ENCODE assay signal across 8 mouse cellular contexts in the genomic region with DNA sequence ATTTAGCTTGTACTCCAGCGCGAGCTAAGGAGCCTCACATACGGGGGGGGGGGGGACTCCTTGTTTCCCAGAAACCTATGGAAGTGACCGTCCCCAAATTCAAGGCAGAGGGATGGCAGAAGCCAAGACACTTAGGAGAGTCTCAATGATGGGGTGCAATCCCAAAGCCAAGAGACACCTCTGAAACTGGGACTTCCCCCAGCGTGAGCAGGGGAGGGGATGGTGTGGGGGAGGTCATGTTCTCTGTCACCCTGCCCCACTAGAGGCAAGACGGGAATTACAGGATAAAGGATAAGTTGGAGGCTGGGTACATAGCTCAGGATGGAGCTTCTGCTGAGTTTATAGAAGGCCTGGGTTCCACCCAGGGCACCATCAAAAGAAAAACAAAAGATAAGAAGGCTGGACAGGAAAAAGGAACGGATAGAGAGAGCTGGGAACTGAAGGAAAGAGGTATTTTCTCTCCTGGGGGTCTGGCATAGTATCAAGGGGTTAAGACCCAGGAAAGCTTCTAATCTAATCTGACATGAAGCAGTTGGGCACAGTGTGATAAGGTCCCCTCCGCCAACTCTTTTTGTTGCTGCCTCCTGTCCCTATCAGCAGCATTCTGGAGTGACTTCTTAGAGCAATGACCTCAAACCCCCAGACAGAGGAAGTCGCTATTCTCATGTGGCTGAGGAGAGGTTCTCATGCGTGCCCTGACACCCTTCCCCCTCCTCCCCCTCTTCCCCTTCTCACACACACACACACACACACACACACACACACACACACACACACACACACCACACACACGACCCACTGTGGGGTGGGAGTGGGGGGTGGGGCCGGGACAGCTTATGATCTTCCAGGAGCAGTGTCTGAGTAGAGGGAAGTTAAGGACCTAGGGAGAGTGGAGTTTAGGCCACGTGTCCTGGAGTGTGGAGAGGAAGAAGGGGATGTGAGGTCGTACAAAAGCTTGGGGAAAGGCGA. TPM values are rescaled to one million over a fixed set of nuclear protein-coding genes. Genes with fewer than 3 reads are reported as not detected.
DNase-seq lines count a peak whose midpoint lies in the region; ATAC-seq and TF ChIP-seq lines count a peak whose summit lies in the region.

No protein-coding gene starts in this region.

- H3K4me1 ChIP-seq in hindbrain, embryonic 12.5 days, result peaks cover 44% of the 10 kb centered on the region
- peaks cover 15% of the 10 kb centered on the region; the same call in 1 of the 2 replicates for H3K4me1 ChIP-seq in hindbrain, embryonic 14.5 days (replicated peaks; ENCODE audit: control insufficient read depth, insufficient read depth, low read length)
- H3K4me1 ChIP-seq in MEL (ENCODE audit: control insufficient read depth in 1 of 2, insufficient read depth in 2 of 2, low read length in 2 of 2), result peaks cover 16 to 49% of the 10 kb centered on the region in 2 experiments

- H3K9ac ChIP-seq in hindbrain, embryonic 12.5 days, result no peak overlapping the region
- H3K9ac ChIP-seq in hindbrain, embryonic 14.5 days, result no peak overlapping the region
- H3K9ac ChIP-seq in MEL (ENCODE audit: control insufficient read depth, low read depth, low read length, poor library complexity, severe bottlenecking), result peak overlapping the region; percentile 74

- TF ChIP-seq RAD21 in MEL (IDR thresholded peaks at IDR 0.05; ENCODE audit: low read depth, low read length), result no peak; the same call in 1 of the 2 replicates

- no peaks in the 10 kb centered on the region for H3K36me3 ChIP-seq in hindbrain, embryonic 12.5 days
- H3K36me3 ChIP-seq in hindbrain, embryonic 14.5 days (replicated peaks; ENCODE audit: control insufficient read depth, insufficient read depth), result no peaks in the 10 kb centered on the region
- peaks cover 0 to 25% of the 10 kb centered on the region in 2 experiments; a peak in 2 of 4 replicates for H3K36me3 ChIP-seq in MEL (ENCODE audit: control insufficient read depth in 1 of 2, insufficient read depth in 2 of 2, low read length in 2 of 2)

- WGBS in hindbrain, embryonic 12.5 days, result 21% methylated on average over 15 of the region's 15 CpGs
- 26% methylated on average over 15 of the region's 15 CpGs for WGBS in hindbrain, embryonic 14.5 days

- H3K9me3 ChIP-seq in hindbrain, embryonic 12.5 days (replicated peaks), result no peaks in the 10 kb centered on the region
- no peaks in the 10 kb centered on the region for H3K9me3 ChIP-seq in hindbrain, embryonic 14.5 days (ENCODE audit: control insufficient read depth, low read length)
- no peaks in the 10 kb centered on the region for H3K9me3 ChIP-seq in MEL (replicated peaks; ENCODE audit: insufficient read depth, low read length)

- TF ChIP-seq POLR2A in MEL (IDR thresholded peaks at IDR 0.05; ENCODE audit: control insufficient read depth in 1 of 2, insufficient read depth in 1 of 2, low read depth in 1 of 2, low read length in 2 of 2, poor library complexity in 1 of 2), result peak; percentile 65 to 68

- H3K4me3 ChIP-seq in hindbrain, embryonic 12.5 days, result no peak overlapping the region
- H3K4me3 ChIP-seq in hindbrain, embryonic 14.5 days (replicated peaks; ENCODE audit: low read length), result no peak overlapping the region
- peak overlapping the region; percentile 45 to 52 for H3K4me3 ChIP-seq in MEL (ENCODE audit: control insufficient read depth in 1 of 2, insufficient read depth in 1 of 2, low read depth in 2 of 2, low read length in 2 of 2)

- no peaks in the 10 kb centered on the region; the same call in 1 of the 2 replicates for H3K79me2 ChIP-seq in MEL (ENCODE audit: control insufficient read depth, insufficient read depth, low read length, poor library complexity)

- peak; percentile 98 to 99 for TF ChIP-seq EP300 in MEL (IDR thresholded peaks at IDR 0.05; ENCODE audit: low read depth in 1 of 2, low read length in 2 of 2)

- peaks cover 73% of the 10 kb centered on the region for H3K27me3 ChIP-seq in hindbrain, embryonic 12.5 days
- peaks cover 70% of the 10 kb centered on the region for H3K27me3 ChIP-seq in hindbrain, embryonic 14.5 days (ENCODE audit: control insufficient read depth, insufficient read depth, low read length)
- H3K27me3 ChIP-seq in MEL (ENCODE audit: control insufficient read depth in 1 of 2, insufficient read depth in 2 of 2, low read length in 2 of 2), result no peaks in the 10 kb centered on the region

- peak overlapping the region; percentile 19; the same call in 1 of the 2 replicates for H3K4me2 ChIP-seq in hindbrain, embryonic 12.5 days (replicated peaks)
- no peak overlapping the region for H3K4me2 ChIP-seq in hindbrain, embryonic 14.5 days (replicated peaks)

- DNase-seq in hindbrain, embryonic 14.5 days (ENCODE audit: low spot score), result no peak
- peak; percentile 99 for DNase-seq in MEL (ENCODE audit: low read depth, low spot score)
- DNase-seq in naive thymus-derived CD4-positive, alpha-beta T cell, adult 2 months (ENCODE audit: low read depth), result peak; percentile 81
- no peak for DNase-seq in frontal cortex, postnatal 10 days (ENCODE audit: low spot score in 2 of 2)
- DNase-seq in right cerebral cortex, adult 2 months (ENCODE audit: low spot score in 2 of 2), result no peak
- DNase-seq in gastrocnemius, adult 8-10 months (ENCODE audit: low spot score in 2 of 2), result no peak

- no peak for ATAC-seq in hindbrain, embryonic 12.5 days (ENCODE audit: low FRiP score)
- no peak for ATAC-seq in hindbrain, embryonic 14.5 days (ENCODE audit: low FRiP score)
- ATAC-seq in inflammation-experienced regulatory T-cells, adult 6 months, result peak; percentile 49

- no peak overlapping the region for H3K27ac ChIP-seq in hindbrain, embryonic 12.5 days
- no peak overlapping the region for H3K27ac ChIP-seq in hindbrain, embryonic 14.5 days
- H3K27ac ChIP-seq in MEL (ENCODE audit: control insufficient read depth, low read depth, low read length), result peak overlapping the region; percentile 97

- TF ChIP-seq CTCF in MEL (IDR thresholded peaks at IDR 0.05 in 2 of 3, conservative IDR thresholded peaks at IDR 0.05 in 1 of 3; ENCODE audit: control insufficient read depth in 1 of 3, insufficient read depth in 1 of 3, low read depth in 2 of 3, low read length in 3 of 3, poor library complexity in 1 of 3, severe bottlenecking in 1 of 3), result peak in 2 of 3 experiments; percentile 50 to 54; a peak in 4 of 6 replicates

TF ChIP-seq in MEL, 35 proteins besides CTCF, POLR2A, EP300 and RAD21 (continues in another document):
- TF ChIP-seq JUND (IDR thresholded peaks at IDR 0.05; ENCODE audit: low read depth, low read length) (peak; percentile 82), USF1 (IDR thresholded peaks at IDR 0.05; ENCODE audit: low read depth, low read length) (peak; percentile 86), ELF1 (IDR thresholded peaks at IDR 0.05; ENCODE audit: low read depth, low read length) (peak; percentile 63), GATA1 (IDR thresholded peaks at IDR 0.05; ENCODE audit: low read depth, low read length) (peak; percentile 100), CHD1 (IDR thresholded peaks at IDR 0.05; ENCODE audit: low read depth, low read length) (no peak; the same call in 1 of the 2 replicates), ETS1 (IDR thresholded peaks at IDR 0.05; ENCODE audit: low read depth, low read length) (peak; percentile 99), MAFK (IDR thresholded peaks at IDR 0.05; ENCODE audit: borderline replicate concordance, low read depth, low read length) (peak; percentile 87; the same call in 1 of the 2 replicates), E2F4 (IDR thresholded peaks at IDR 0.05; ENCODE audit: borderline replicate concordance, low read depth, low read length) (peak; percentile 62; the same call in 1 of the 2 replicates), MAZ (IDR thresholded peaks at IDR 0.05; ENCODE audit: low read depth, low read length) (peak; percentile 85), NELFE (IDR thresholded peaks at IDR 0.05; ENCODE audit: low read depth, low read length) (peak; percentile 42), HCFC1 (IDR thresholded peaks at IDR 0.05; ENCODE audit: low read depth, low read length) (peak; percentile 59), USF2 (IDR thresholded peaks at IDR 0.05; ENCODE audit: borderline replicate concordance in 1 of 2, insufficient read depth in 1 of 2, low read depth in 1 of 2, low read length in 2 of 2) (0 out of 4 replicates have a peak, but pooled peaks of 1 of the 2 experiments have one; percentile 24), ZNF384 (IDR thresholded peaks at IDR 0.05; ENCODE audit: low read depth, low read length) (peak; percentile 49; the same call in 1 of the 2 replicates), MAX (IDR thresholded peaks at IDR 0.05; ENCODE audit: low read length) (peak; percentile 88)

RNA-seq across cellular contexts. Expression of a gene that starts 2.0 kb away (rescaled TPM):
- polyA plus RNA-seq in hindbrain, embryonic 12.5 days (2016; fragmentation: Nextera tagmentation; extraction: Ambion mirVana), result 5.5 and 7.9 TPM in 2 replicates
- 2.4 and 2.7 TPM in 2 replicates for polyA plus RNA-seq in hindbrain, embryonic 14.5 days (2014; fragmentation: Nextera tagmentation; extraction: Ambion mirVana)
- 23.5 and 24.0 TPM in 2 replicates for total RNA-seq in MEL (2012; rRNA removed)
- polyA plus RNA-seq in MEL (2012; ENCODE audit: insufficient read depth in 1 of 2, insufficient read length in 2 of 2, low read depth in 1 of 2, low replicate concordance in 2 of 2, missing spikeins in 1 of 2), result 10 to 100 TPM in 1 of 2 experiments, not detected in 1; 25.9 TPM
- polyA plus RNA-seq in inflammation-experienced regulatory T-cells, adult 6 months (2017; shearing (Covaris generic)), result 10 to 100 TPM; 35.4 to 54.7 (median 53.1) TPM
- 1 to 10 TPM; 2.3 to 4.0 (median 2.8) TPM for total RNA-seq in gastrocnemius, adult 8-10 months (2022)

RNA-seq across cellular contexts. Expression of a gene that starts 7.2 kb away (rescaled TPM):
- polyA plus RNA-seq in hindbrain, embryonic 12.5 days (2016; fragmentation: Nextera tagmentation; extraction: Ambion mirVana), result 3.7 and 4.7 TPM in 2 replicates
- polyA plus RNA-seq in hindbrain, embryonic 14.5 days (2014; fragmentation: Nextera tagmentation; extraction: Ambion mirVana), result 1.6 and 1.9 TPM in 2 replicates
- 3.2 and 3.3 TPM in 2 replicates for total RNA-seq in MEL (2012; rRNA removed)
- polyA plus RNA-seq in MEL (2012; ENCODE audit: insufficient read depth in 1 of 2, insufficient read length in 2 of 2, low read depth in 1 of 2, low replicate concordance in 2 of 2, missing spikeins in 1 of 2), result 10 to 100 TPM in 1 of 2 experiments, not detected in 1; 15.4 TPM
- 100 to 1,000 TPM in 1 of 3 experiments, 10 to 100 TPM in 2; 38.9 to 105 (median 50.8) TPM for polyA plus RNA-seq in inflammation-experienced regulatory T-cells, adult 6 months (2017; shearing (Covaris generic))
- total RNA-seq in gastrocnemius, adult 8-10 months (2022), result 1 to 10 TPM in 3 of 4 experiments, under 1 TPM in 1; 0.77 to 2.2 (median 1.5) TPM

RNA-seq across cellular contexts. Expression of a gene that starts 10.7 kb away (rescaled TPM):
- polyA plus RNA-seq in hindbrain, embryonic 12.5 days (2016; fragmentation: Nextera tagmentation; extraction: Ambion mirVana), result 0.43 TPM in 1 of 2 replicates, not detected in the other
- 0.37 and 0.69 TPM in 2 replicates for polyA plus RNA-seq in hindbrain, embryonic 14.5 days (2014; fragmentation: Nextera tagmentation; extraction: Ambion mirVana)
- total RNA-seq in MEL (2012; rRNA removed), result 15.4 and 17.7 TPM in 2 replicates
- 10 to 100 TPM in 1 of 2 experiments, not detected in 1; 76.0 TPM for polyA plus RNA-seq in MEL (2012; ENCODE audit: insufficient read depth in 1 of 2, insufficient read length in 2 of 2, low read depth in 1 of 2, low replicate concordance in 2 of 2, missing spikeins in 1 of 2)
- not detected for polyA plus RNA-seq in inflammation-experienced regulatory T-cells, adult 6 months (2017; shearing (Covaris generic))
- 100 to 1,000 TPM; 341 to 419 (median 369) TPM for total RNA-seq in gastrocnemius, adult 8-10 months (2022)

Comparison
In these comparisons a context has a peak if more than half of its experiments do, and no peak if none do; other contexts are left out.
1. H3K4me3 ChIP-seq: peak in MEL (2 of 2); none in hindbrain, embryonic 12.5 days (single experiment) and hindbrain, embryonic 14.5 days (single experiment).
2. DNase-seq: peak in MEL (single experiment) and naive thymus-derived CD4-positive, alpha-beta T cell, adult 2 months (single experiment); none in hindbrain, embryonic 14.5 days (single experiment), frontal cortex, postnatal 10 days (0 of 2), right cerebral cortex, adult 2 months (0 of 2) and gastrocnemius, adult 8-10 months (0 of 2).